9 mouse cellular contexts compared by ENCODE assay signal in the genomic region with DNA sequence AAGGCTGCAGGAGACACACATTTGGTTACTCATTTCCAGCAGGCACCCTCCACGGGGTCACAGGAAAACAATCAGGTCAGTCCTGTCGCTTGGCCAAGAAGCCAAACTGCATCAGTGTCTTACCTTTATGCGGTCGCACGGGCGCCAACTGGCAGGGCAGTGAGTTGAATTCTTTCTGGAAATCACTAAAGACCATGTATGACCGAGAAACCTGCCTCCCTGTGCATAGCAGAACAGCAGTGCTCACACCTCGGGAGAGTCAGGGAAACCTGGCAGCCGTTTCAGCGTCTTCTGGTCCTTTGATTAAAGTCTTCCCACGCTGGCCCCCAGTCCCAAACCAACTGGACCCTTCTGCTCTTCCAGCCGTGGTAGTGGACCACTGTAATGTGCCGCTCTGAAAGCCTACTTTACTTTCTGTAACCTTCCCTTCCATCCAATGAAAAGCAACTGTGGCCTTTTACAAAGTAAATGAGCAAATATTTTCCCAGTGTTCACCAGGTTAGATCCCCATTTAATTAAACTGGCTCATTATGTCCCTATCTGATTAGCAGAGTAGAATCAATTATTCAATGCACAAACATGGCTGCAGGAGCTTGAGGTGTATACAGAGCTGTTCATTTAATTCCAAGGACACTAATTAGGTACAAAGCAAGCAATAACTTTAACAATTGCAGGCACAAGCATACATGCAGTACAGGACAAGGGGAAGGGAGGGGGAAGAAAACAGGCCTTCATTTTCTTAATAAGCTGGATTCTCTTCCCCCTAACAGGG. TPM values are rescaled to one million over a fixed set of nuclear protein-coding genes. Genes with fewer than 3 reads are reported as not detected.
DNase-seq lines count a peak whose midpoint lies in the region; ATAC-seq lines count a peak whose summit lies in the region.
"Had no signal": no experiment of that assay in that cellular context is flagged by ENCODE, and none has a peak within 500 bp of the region (broad histone marks: within the 10 kb centered on the region; RNA-seq: fewer than 3 reads in every experiment).

Gene Lmo3 (minus strand): TSS at position 235 of the 772 bp plus-strand sequence.

- no peaks in the 10 kb centered on the region for H3K9me3 ChIP-seq in forebrain, embryonic 16.5 days (ENCODE audit: control insufficient read depth, low read length)
- H3K9me3 ChIP-seq in kidney, embryonic 16.5 days (ENCODE audit: low read length): no peaks in the 10 kb centered on the region
- H3K9me3 ChIP-seq in midbrain, embryonic 15.5 days: no peaks in the 10 kb centered on the region
- H3K9me3 ChIP-seq: heart, embryonic 13.5 days had no signal

- ATAC-seq in forebrain, embryonic 16.5 days: peak; percentile 62
- ATAC-seq in kidney, embryonic 16.5 days (ENCODE audit: low FRiP score, low TSS enrichment): peak; percentile 31; the same call in 1 of the 2 replicates
- peak; percentile 51 for ATAC-seq in midbrain, embryonic 15.5 days (replicated peaks)

- H3K9ac ChIP-seq in forebrain, embryonic 16.5 days (replicated peaks; ENCODE audit: low read depth, low read length): no peak within 1 kb of the TSS
- H3K9ac ChIP-seq in kidney, embryonic 16.5 days (replicated peaks; ENCODE audit: low read length): no peak within 1 kb of the TSS
- no peak within 1 kb of the TSS for H3K9ac ChIP-seq in midbrain, embryonic 15.5 days
- H3K9ac ChIP-seq: heart, embryonic 13.5 days had no signal

- H3K4me2 ChIP-seq in forebrain, embryonic 16.5 days (ENCODE audit: low read length): no peak within 1 kb of the TSS
- H3K4me2 ChIP-seq in kidney, embryonic 16.5 days (replicated peaks; ENCODE audit: low read depth, low read length): no peak within 1 kb of the TSS
- H3K4me2 ChIP-seq in midbrain, embryonic 15.5 days: peak within 1 kb of the TSS; percentile 27
- H3K4me2 ChIP-seq: heart, embryonic 13.5 days had no signal

- H3K4me1 ChIP-seq in forebrain, embryonic 16.5 days (replicated peaks; ENCODE audit: control insufficient read depth, insufficient read depth, low read length): peaks cover 7% of the 10 kb centered on the region
- no peaks in the 10 kb centered on the region for H3K4me1 ChIP-seq in kidney, embryonic 16.5 days (ENCODE audit: insufficient read depth, low read length)
- H3K4me1 ChIP-seq in midbrain, embryonic 15.5 days: peaks cover 31% of the 10 kb centered on the region
- H3K4me1 ChIP-seq: heart, embryonic 13.5 days had no signal

- WGBS in forebrain, embryonic 16.5 days: 23% methylated on average over 13 of the region's 13 CpGs
- WGBS in kidney, embryonic 16.5 days: 73% methylated on average over 13 of the region's 13 CpGs
- WGBS in midbrain, embryonic 15.5 days: 39% methylated on average over 13 of the region's 13 CpGs

- no peak within 1 kb of the TSS for H3K27ac ChIP-seq in forebrain, embryonic 16.5 days (ENCODE audit: low read length)
- no peak within 1 kb of the TSS for H3K27ac ChIP-seq in kidney, embryonic 16.5 days (ENCODE audit: low read length)
- peak within 1 kb of the TSS; percentile 64 for H3K27ac ChIP-seq in midbrain, embryonic 15.5 days
- H3K27ac ChIP-seq: heart, embryonic 13.5 days had no signal

- no peak within 1 kb of the TSS for H3K4me3 ChIP-seq in forebrain, embryonic 16.5 days (replicated peaks; ENCODE audit: low read length)
- H3K4me3 ChIP-seq in kidney, embryonic 16.5 days (ENCODE audit: low read length): no peak within 1 kb of the TSS
- H3K4me3 ChIP-seq in midbrain, embryonic 15.5 days: peak within 1 kb of the TSS; percentile 16; the same call in 1 of the 2 replicates
- H3K4me3 ChIP-seq: heart, embryonic 13.5 days had no signal

- H3K36me3 ChIP-seq in forebrain, embryonic 16.5 days (ENCODE audit: control insufficient read depth, insufficient read depth): no peaks in the 10 kb centered on the region
- H3K36me3 ChIP-seq in kidney, embryonic 16.5 days (ENCODE audit: insufficient read depth, low read length): no peaks in the 10 kb centered on the region
- H3K36me3 ChIP-seq in midbrain, embryonic 15.5 days (replicated peaks): no peaks in the 10 kb centered on the region
- H3K36me3 ChIP-seq: heart, embryonic 13.5 days had no signal

- peaks cover 47% of the 10 kb centered on the region for H3K27me3 ChIP-seq in forebrain, embryonic 16.5 days (replicated peaks; ENCODE audit: control insufficient read depth, insufficient read depth, low read length)
- no peaks in the 10 kb centered on the region for H3K27me3 ChIP-seq in kidney, embryonic 16.5 days (ENCODE audit: insufficient read depth, low read length)
- no peaks in the 10 kb centered on the region for H3K27me3 ChIP-seq in midbrain, embryonic 15.5 days (replicated peaks)
- H3K27me3 ChIP-seq: heart, embryonic 13.5 days had no signal

- intact Hi-C loops in gastrocnemius, postnatal 14 days (cut with DNase I; ENCODE audit: low total_unique reads): no loop called here
- intact Hi-C loops in heart, postnatal 14 days (cut with DNase I): no loop called here

- no peak for DNase-seq in layer of hippocampus, adult 18-20 months (ENCODE audit: low spot score in 2 of 2)
- DNase-seq in layer of hippocampus, adult 9-11 months: no peak
- DNase-seq in gastrocnemius, postnatal 14 days: no peak
- DNase-seq in heart, postnatal 14 days: no peak

RNA-seq across cellular contexts. Expression of gene Lmo3, which starts in this region (rescaled TPM):
- total RNA-seq in layer of hippocampus, adult 18-20 months (2021): 100 to 1,000 TPM; 201 to 215 TPM
- 204 and 213 TPM in 2 replicates for polyA plus RNA-seq in forebrain, embryonic 16.5 days (2015; fragmentation: Nextera tagmentation; extraction: Ambion mirVana)
- polyA plus RNA-seq in kidney, embryonic 16.5 days (2015; fragmentation: Nextera tagmentation; extraction: Ambion mirVana): 0.72 and 1.0 TPM in 2 replicates
- 167 and 188 TPM in 2 replicates for polyA plus RNA-seq in midbrain, embryonic 15.5 days (2015; fragmentation: Nextera tagmentation; extraction: Ambion mirVana)
- total RNA-seq in gastrocnemius, postnatal 14 days (2021): not detected
- total RNA-seq in heart, postnatal 14 days (2021): not detected
- total RNA-seq: ES-E14 had no signal

Comparison
In these comparisons a context has a peak if more than half of its experiments do, and no peak if none do; other contexts are left out.
1. RNA of gene Lmo3 (total RNA-seq): 201 to 215 TPM in layer of hippocampus, adult 18-20 months; not detected in heart, postnatal 14 days and not detected in gastrocnemius, postnatal 14 days; every median in the first group is over 100 times any median in the second.
2. RNA of gene Lmo3 (polyA plus RNA-seq): 204 to 213 TPM in forebrain, embryonic 16.5 days and 167 to 188 TPM in midbrain, embryonic 15.5 days; 0.72 to 1.0 TPM in kidney, embryonic 16.5 days; every median in the first group is over 10 times any median in the second.
3. Peak in every context shown above with its lines, with median percentiles within 50 percentile points of each other: ATAC-seq.